Mouse (Mus musculus) midbrain, embryonic 13.5 days (tissue): Measurements from ENCODE around the gene Maneal. TPM values are rescaled to one million over a fixed set of nuclear protein-coding genes. Genes with fewer than 3 reads are reported as not detected.

Source experiments
- ATAC-seq: fragments of 200-750 bp; cut with Nextera tagmentation; 2 replicates; pipeline ENCODE4 v1.8.0; 2017; ENCODE audit warnings: mild to moderate bottlenecking, moderate TSS enrichment, moderate library complexity
- H3K27ac ChIP-seq: fragments of 300-500 bp; sonication (generic); 2 replicates; pipeline ENCODE4 v1.5.1; 2015; ENCODE audit warnings: inconsistent platforms, mild to moderate bottlenecking, moderate library complexity
- H3K27me3 ChIP-seq: fragments of 300-500 bp; sonication (generic); 2 replicates; pipeline ENCODE4 v1.6.1; 2015; ENCODE audit warnings: mild to moderate bottlenecking, inconsistent platforms
- H3K36me3 ChIP-seq: fragments of 300-500 bp; sonication (generic); 2 replicates; pipeline ENCODE4 v1.6.1; 2015; ENCODE audit warnings: mild to moderate bottlenecking, inconsistent platforms
- H3K4me1 ChIP-seq: fragments of 300-500 bp; sonication (generic); replicated peaks from 2 replicates; pipeline ENCODE4 v1.6.1; 2015; ENCODE audit warnings: inconsistent platforms
- H3K4me2 ChIP-seq: fragments of 300-500 bp; sonication (generic); replicated peaks from 2 replicates; pipeline ENCODE4 v1.6.1; 2015; ENCODE audit warnings: moderate library complexity, mild to moderate bottlenecking, inconsistent platforms
- H3K4me3 ChIP-seq: fragments of 300-500 bp; sonication (generic); replicated peaks from 2 replicates; pipeline ENCODE4 v1.5.1; 2015; ENCODE audit warnings: mild to moderate bottlenecking, inconsistent platforms
- H3K9ac ChIP-seq: fragments of 300-500 bp; sonication (generic); replicated peaks from 2 replicates; pipeline ENCODE4 v1.6.1; 2015; ENCODE audit warnings: mild to moderate bottlenecking, inconsistent platforms
- H3K9me3 ChIP-seq: fragments of 300-500 bp; sonication (generic); 2 replicates; pipeline ENCODE4 v1.6.1; 2016; ENCODE audit warnings: mild to moderate bottlenecking, inconsistent platforms
- WGBS: fragments of 180-500 bp; shearing (Covaris S2); methylation state at CpG from one replicate; pipeline ENCODE4 v1.1.7; 2015; 5-methylcytosine and 5-hydroxymethylcytosine counted together
- polyA plus RNA-seq: library from polyadenylated mRNA; unstranded; fragments of >200 nt; fragmentation: Nextera tagmentation; extraction: Ambion mirVana; gene quantifications from 2 replicates; pipeline ENCODE4 v1.2.1, GENCODE M21; 2015

The Maneal gene
- polyA plus RNA-seq, 1 experiment from 2014 or later: 9.5 TPM

- Histone ChIP-seq H3K4me2 (no peak overlapping the region), H3K4me3 (no peak overlapping the region), H3K4me1 (peaks cover 20% of the 10 kb centered on the region), H3K9ac (no peak overlapping the region), H3K27me3 (no peaks in the 10 kb centered on the region), H3K36me3 (peaks cover 56% of the 10 kb centered on the region), H3K27ac (no peak overlapping the region), H3K9me3 (no peaks in the 10 kb centered on the region)
- no peak for ATAC-seq
- WGBS: 90% methylated on average over 8 of the region's 9 CpGs
Observed at GRCm38 (mm10) chr4:124809136-124809883, 52.7 kb downstream of the Maneal start.

DNA sequence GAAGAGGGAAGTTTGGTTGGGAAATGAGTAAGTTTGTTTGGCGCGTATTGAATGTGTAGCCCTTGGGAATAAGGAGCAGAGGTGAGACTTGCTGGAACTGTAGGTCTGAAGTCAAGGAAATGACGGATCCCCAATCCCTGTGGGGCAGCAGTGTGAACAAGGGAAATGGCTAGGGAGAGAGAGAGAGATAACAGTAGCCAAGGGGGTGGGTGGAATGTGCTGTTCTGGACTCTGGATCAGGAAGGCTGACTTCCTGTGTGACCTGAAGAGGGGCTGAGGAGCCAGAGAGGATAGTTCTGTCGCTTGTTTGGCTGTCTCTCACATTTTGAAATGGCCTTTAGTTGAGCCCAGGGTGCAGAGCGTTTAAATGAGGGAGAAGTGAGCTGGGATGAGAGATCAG lies 53.5 kb downstream of the Maneal start:
- no peak overlapping the region for H3K9ac ChIP-seq
- H3K4me1 ChIP-seq: peaks cover 23% of the 10 kb centered on the region
- no peaks in the 10 kb centered on the region for H3K9me3 ChIP-seq
- ATAC-seq: no peak
- WGBS: 88% methylated on average over 5 of the region's 5 CpGs
- H3K27ac ChIP-seq: no peak overlapping the region
- no peak overlapping the region for H3K4me2 ChIP-seq
- no peaks in the 10 kb centered on the region for H3K27me3 ChIP-seq
- peaks cover 57% of the 10 kb centered on the region for H3K36me3 ChIP-seq
- no peak overlapping the region for H3K4me3 ChIP-seq

Other genes starting within 250 kb of the Maneal start
- 14.2 and 19.3 TPM in 2 replicates for gene Pou3f1, start 205.4 kb downstream of the Maneal start, polyA plus RNA-seq
- gene Utp11, start 168.6 kb downstream of the Maneal start, polyA plus RNA-seq: 48.3 and 51.1 TPM in 2 replicates
- 2.8 and 3.0 TPM in 2 replicates for gene Fhl3, start 161.5 kb downstream of the Maneal start, polyA plus RNA-seq
- gene Sf3a3, start 147.4 kb downstream of the Maneal start, polyA plus RNA-seq: 147 and 153 TPM in 2 replicates
- 25.4 and 30.4 TPM in 2 replicates for gene Inpp5b, start 120.3 kb downstream of the Maneal start, polyA plus RNA-seq
- 14.6 and 15.7 TPM in 2 replicates for gene Mtf1, start 60.1 kb downstream of the Maneal start, polyA plus RNA-seq
- 42.8 and 45.1 TPM in 2 replicates for gene Yrdc, start 11.5 kb downstream of the Maneal start, polyA plus RNA-seq
- 70.6 and 77.5 TPM in 2 replicates for gene 1110065P20Rik, start 11.0 kb downstream of the Maneal start, polyA plus RNA-seq
- gene Epha10, start 18.7 kb upstream of the Maneal start, polyA plus RNA-seq: 10.0 and 13.4 TPM in 2 replicates
- 14.8 and 21.6 TPM in 2 replicates for gene 9930104L06Rik, start 74.9 kb upstream of the Maneal start, polyA plus RNA-seq
- 76.4 and 77.6 TPM in 2 replicates for gene Cdca8, start 77.1 kb upstream of the Maneal start, polyA plus RNA-seq
- gene Rspo1, start 124.3 kb upstream of the Maneal start, polyA plus RNA-seq: 3.5 and 7.6 TPM in 2 replicates
- gene Gnl2, start 154.4 kb upstream of the Maneal start, polyA plus RNA-seq: 94.8 and 99.1 TPM in 2 replicates
- gene Dnali1, start 203.5 kb upstream of the Maneal start, polyA plus RNA-seq: 0.45 and 0.89 TPM in 2 replicates
- 25.1 and 28.5 TPM in 2 replicates for gene Snip1, start 204.5 kb upstream of the Maneal start, polyA plus RNA-seq
- 171 and 181 TPM in 2 replicates for gene Meaf6, start 223.0 kb upstream of the Maneal start, polyA plus RNA-seq